Mouse (Mus musculus): Measurements from ENCODE around the gene Adap2.

Gene Adap2

DNA sequence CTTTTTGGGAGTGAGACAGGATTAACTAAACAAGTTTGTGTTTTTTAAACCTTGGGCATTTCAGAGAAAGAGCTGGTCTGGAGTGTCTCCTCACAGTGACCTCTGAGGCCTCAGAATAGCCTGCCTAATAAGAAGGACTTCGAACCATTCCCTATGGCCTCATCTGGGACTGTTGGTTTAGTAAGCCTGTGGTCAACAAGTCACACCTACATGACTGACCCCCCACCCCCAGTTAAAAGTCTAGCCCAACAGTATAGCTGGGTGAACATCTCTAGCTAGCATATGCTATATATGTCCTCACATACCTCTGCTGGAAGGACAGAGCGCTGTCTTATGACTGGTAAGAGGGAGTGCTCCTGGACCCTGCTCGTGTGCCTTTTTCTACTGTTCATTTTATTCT is 45.4 kb downstream of the Adap2 start:
- DNase-seq (ENCODE audit: low spot score in 2 of 2), result no peak

DNA sequence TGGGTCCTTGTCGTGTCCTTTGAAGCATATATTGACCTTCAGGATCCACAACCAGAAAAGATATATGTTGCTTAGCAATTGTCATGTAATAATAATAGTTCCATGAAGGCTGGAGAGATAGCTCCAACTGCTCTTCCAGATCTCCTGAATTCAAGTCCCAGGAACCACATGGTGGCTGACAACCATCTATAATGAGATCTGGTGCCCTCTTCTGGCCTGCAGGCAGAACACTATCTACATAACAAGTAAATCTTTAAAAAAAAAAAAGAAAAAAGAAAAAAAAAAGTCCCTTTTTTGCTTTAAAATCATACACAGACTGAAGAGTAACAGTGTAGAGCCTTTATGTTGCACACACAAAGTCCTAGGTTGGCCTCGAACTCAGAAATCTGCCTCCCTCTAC is 45.9 kb downstream of the Adap2 start:
- no peak for DNase-seq (ENCODE audit: low spot score in 2 of 2)

DNA sequence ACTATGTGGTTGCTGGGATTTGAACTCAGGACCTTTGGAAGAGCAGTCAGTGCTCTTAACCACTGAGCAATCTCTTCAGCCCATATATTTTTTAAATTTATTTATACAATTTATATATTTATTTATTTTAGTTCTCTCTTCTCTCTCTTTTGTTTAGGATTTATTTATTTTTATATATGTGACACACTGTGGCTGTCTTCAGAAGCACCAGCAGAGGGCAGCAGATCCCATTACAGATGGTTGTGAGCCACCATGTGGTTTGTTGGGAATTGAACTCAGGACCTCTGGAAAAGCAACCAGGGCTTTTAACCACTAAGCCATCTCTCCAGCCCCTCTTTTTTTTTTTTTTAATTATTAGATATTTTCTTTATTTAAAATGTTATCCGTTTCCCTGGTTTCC is 46.4 kb downstream of the Adap2 start:
- no peak for DNase-seq (ENCODE audit: low spot score in 2 of 2)

DNA sequence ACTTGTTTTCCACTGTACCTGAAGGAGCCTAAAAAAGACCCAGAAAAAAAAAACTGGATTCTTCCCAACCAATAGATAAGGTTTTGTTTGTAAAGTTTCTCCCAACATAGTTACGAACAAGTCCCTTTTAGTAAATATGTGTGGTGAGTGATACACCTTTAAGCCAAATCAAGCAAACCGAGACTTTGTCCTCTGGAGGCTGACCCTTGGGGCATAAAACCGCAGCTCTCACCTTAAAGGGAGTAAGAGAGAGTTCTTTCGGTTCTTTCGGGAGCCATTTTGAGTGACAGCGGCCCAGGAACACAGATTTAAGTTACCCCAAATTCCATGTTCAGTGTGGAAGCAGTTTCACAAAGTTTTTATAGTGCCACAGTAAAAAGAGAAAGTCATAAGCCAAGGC is 48.4 kb downstream of the Adap2 start:
- DNase-seq (ENCODE audit: low spot score in 2 of 2), result no peak

DNA sequence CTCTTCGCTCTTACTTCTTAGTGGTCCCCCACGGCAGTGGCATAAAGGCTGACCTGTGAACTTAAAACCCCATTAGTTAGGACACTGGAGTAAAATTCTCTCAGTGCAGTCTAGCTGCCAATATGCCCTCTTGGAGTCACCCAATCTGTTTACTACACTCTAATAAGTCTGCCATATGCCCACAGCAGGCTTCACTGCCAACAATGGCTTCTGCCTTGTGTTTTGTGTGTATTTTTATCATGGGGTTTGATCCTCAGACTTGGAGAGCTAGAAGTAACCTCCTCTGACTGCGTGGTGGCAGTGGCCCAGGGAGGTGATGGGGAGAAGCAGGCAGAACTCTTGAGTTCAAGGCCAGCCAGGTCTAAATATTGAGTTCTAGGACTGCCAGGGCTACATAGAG is 50.1 kb downstream of the Adap2 start:
- no peak for DNase-seq (ENCODE audit: low spot score in 2 of 2)

DNA sequence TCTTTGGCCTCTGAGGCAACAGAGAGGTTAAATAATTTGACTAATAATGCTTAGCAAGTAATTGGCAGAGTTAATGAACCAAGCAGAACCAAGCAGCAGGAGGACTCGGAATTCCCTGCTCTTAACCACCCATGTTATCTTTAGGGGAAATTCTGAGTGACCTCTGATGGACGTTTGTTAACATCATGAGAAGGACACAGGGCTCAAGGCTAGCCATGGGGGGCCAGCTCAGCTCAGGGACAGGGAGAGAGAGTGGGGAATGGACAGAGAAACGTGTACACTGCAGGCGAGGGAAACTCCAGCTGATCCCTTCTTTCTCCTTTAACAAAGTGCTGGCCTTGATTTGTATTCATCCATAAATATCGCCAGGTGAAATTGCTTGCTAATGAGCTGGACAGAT is 51.0 kb downstream of the Adap2 start:
- DNase-seq (ENCODE audit: low spot score in 2 of 2), result no peak

DNA sequence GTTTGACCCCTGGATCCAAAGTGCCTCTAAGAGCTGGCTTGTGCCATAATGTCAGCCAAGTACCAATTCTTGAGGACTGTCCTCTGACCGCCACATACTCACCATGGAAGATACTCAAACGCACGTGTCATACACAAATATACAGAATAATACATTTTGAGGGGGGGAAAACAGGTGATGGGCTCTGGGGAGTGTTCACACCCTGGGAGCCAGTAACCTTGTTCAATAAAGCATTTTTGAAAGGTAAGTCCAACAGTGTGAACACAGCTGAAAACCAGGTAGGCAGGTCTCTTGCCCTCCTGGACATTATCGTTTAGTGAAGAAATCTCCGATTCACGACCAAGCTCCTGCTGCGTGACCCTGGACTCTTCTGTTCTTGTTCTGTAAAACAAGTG is 54.6 kb downstream of the Adap2 start:
- no peak for DNase-seq (ENCODE audit: low spot score in 2 of 2)

DNA sequence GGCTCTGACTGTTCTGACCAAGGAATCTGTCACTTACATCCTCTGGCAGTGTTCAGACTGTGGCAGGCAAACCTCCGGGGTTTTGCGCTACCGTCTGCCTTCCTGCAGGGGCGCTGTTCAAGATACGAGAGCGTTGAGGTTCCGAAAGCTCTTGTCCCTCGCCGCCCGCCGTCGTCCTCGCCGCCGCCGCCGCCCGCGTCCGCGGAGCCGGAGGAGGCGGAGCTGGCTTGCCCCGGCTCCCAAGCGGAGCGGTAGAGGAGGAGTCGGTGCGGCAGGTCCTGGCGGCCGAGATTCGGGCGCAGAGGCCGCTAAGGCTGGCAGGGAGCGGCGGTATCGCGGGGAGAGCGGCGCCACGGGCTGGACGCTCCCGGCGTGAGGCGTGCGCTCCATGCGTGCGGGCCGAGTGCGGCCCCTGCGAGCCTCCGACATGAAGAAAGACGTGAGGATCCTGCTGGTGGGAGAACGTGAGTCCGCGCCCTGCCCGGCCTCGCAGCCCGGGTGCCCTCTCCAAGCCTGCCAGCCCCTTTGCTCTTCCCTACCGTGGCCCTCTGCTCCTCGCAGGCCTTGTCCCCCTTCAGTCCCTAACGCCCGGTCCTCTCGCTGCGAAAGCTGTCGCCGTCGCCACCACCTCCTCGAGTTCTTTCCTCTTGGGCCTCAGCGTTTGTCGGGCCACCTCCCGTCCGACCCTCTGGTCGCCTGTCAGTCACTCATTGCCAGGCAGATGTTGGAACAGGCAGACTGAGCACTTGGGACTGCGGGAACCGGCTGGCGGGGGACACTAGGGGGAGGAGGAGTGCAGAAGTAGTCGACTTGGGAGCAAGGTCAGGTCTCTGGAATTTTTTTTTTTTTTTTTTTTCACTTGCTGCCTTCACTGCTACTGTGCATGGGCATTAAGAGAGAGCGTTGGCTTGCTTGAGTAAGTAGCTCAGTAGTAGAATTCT is 55.2 kb downstream of the Adap2 start, which contains the start of gene Rhot1:
TSS of gene Rhot1 (plus strand) at position 160 of the 941 bp plus-strand sequence.
- DNase-seq (ENCODE audit: low spot score in 2 of 2), result peak; percentile 98 to 99

DNA sequence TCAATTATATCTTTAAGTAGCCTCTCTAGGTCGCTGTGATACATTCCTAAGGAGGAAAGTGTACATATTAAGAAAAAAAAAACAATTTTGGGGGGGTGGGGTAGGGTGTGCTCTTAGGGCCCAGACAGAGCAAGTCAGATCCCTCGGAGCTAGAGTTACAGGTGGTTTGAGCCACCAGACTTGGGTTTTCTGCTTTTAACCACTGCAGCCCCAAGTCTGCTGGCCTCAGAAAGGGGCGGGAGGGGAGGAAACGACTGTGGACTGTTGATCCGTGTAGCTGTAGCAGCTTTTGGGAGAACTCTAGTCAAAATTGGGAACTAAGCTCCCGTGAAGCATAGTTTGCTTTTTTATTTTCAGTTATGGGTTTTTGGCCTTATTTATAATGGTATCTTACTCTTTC is 56.4 kb downstream of the Adap2 start:
- DNase-seq (ENCODE audit: low spot score in 2 of 2), result no peak

DNA sequence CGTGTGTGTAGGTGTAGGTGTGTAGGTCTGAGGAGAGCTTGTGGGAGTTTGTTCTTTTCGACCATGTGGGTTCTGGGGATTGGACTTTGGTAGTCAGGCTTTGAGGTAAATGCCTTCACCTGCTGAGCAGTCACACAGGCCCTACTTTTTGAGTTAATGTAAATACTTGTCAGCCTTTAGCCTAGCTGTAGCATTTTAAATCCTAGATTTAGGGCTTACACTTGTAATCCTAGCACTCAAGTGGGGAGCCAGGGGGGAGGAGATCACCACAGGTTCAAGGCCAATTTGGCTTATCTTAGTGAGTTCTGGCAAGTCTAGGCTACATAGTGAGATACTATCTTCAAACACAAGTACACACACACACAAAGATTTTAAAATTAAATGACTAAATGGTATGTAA is 58.4 kb downstream of the Adap2 start:
- no peak for DNase-seq (ENCODE audit: low spot score in 2 of 2)

DNA sequence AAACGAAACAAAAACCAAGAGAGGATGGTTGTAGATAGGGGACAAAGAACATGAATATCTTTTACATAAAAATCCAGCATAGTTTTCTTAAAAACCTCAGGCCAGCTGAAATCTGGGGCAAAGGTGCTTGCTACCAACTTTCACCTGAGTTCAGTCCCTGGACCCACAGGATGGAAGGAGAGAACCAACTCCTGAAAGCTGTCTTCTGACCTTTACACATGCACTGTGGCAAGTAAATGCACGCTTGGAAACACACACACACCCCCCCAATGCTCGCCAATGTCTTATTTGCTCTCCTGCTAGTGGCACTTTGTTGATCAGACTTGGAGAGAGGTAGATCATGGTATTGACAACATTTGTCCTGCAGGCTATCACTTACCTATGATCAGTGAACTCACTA is 61.4 kb downstream of the Adap2 start:
- no peak for DNase-seq (ENCODE audit: low spot score in 2 of 2)

DNA sequence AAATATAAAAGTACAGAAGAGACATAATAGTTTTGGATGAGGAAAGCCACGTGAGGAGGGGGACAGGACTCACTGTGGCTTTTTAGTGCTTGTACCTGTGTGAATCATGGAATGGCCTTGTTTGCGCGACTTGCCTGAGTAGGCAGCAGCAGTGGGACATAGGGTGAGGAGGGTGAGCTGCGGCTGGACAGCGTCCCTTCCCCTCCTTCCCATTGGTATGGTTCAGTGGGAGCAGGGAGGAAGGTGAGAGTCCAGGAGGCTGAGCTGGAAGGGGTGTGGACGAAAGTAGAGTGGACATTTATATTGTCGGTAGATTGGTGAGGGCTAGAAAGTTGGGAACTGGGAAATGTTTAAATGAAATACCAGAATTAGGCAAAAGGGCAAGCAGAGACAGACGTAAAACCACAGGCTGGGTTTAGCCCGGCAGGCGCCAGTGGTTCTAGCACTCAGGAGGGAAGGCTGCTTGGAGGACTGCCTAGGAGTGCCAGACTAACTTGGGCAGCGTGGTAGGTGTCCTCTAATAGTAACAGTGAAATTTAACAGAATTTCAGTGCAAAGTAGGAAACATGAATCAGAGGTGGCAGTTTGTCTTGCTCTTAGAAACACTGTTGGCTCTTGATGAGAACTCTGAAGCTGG is 64.9 kb downstream of the Adap2 start:
- no peak for DNase-seq (ENCODE audit: low spot score in 2 of 2)
